Comparison of ENCODE assay signal across 19 mouse cellular contexts in genomic region chr16:97512347-97512751, GRCm38 (mm10). TPM values are rescaled to one million over a fixed set of nuclear protein-coding genes. Genes with fewer than 3 reads are reported as not detected.
DNase-seq lines count a peak whose midpoint lies in the region; ATAC-seq lines count a peak whose summit lies in the region.
"Had no signal": no experiment of that assay in that cellular context is flagged by ENCODE, and none has a peak within 500 bp of the region (broad histone marks: within the 10 kb centered on the region; RNA-seq: fewer than 3 reads in every experiment).

No protein-coding gene starts in this region.

- no peak overlapping the region for H3K9ac ChIP-seq in heart, embryonic 12.5 days
- H3K9ac ChIP-seq: neural tube, embryonic 13.5 days had no signal

- no peak overlapping the region for H3K4me2 ChIP-seq in heart, embryonic 12.5 days
- H3K4me2 ChIP-seq: neural tube, embryonic 13.5 days had no signal

- peaks cover 5% of the 10 kb centered on the region; the same call in 1 of the 2 replicates for H3K4me1 ChIP-seq in heart, embryonic 12.5 days (replicated peaks)
- H3K4me1 ChIP-seq: neural tube, embryonic 13.5 days had no signal

- no peak overlapping the region for H3K4me3 ChIP-seq in heart, embryonic 12.5 days
- H3K4me3 ChIP-seq: erythroblast, embryonic 14.5 days; layer of hippocampus, adult 2 months; neural tube, embryonic 13.5 days had no signal

- WGBS in heart, embryonic 12.5 days = 88% methylated on average over 12 of the region's 12 CpGs

- ATAC-seq in heart, embryonic 12.5 days (ENCODE audit: insufficient number of reproducible peaks, low FRiP score) = no peak
- peak; percentile 69 for ATAC-seq in megakaryocyte progenitor cell, adult 5-6 weeks (replicated peaks; ENCODE audit: poor library complexity)
- ATAC-seq in erythroid progenitor cell, adult 5-6 weeks (replicated peaks; ENCODE audit: low FRiP score, poor library complexity, severe bottlenecking) = no peak
- ATAC-seq: midbrain, embryonic 16.5 days had no signal

- DNase-seq in heart, adult 11 months = peak; percentile 80
- DNase-seq in thymus, postnatal 4 days = peak; percentile 46
- no peak for DNase-seq in thymus, postnatal 0 days (ENCODE audit: low spot score)
- DNase-seq in embryo, embryonic 10.5 days (ENCODE audit: low spot score) = no peak
- DNase-seq in MN1 (ENCODE audit: low spot score) = no peak
- DNase-seq: cerebellum, adult 2 months; kidney, adult 9 months; lung, postnatal 14 days; retina, postnatal 1 day had no signal

- H3K36me3 ChIP-seq in heart, embryonic 12.5 days = no peaks in the 10 kb centered on the region
- H3K36me3 ChIP-seq: neural tube, embryonic 13.5 days had no signal

- H3K27me3 ChIP-seq in heart, embryonic 12.5 days (replicated peaks) = no peaks in the 10 kb centered on the region
- H3K27me3 ChIP-seq: neural tube, embryonic 13.5 days had no signal

- no peak overlapping the region for H3K27ac ChIP-seq in heart, embryonic 12.5 days (ENCODE audit: poor library complexity, severe bottlenecking)
- H3K27ac ChIP-seq: layer of hippocampus, adult 2 months; neural tube, embryonic 13.5 days had no signal

- H3K9me3 ChIP-seq in heart, embryonic 12.5 days (replicated peaks) = no peaks in the 10 kb centered on the region
- H3K9me3 ChIP-seq: neural tube, embryonic 13.5 days had no signal

RNA-seq across cellular contexts. Expression of gene Fam3b, which starts 2.3 kb away (rescaled TPM):
- not detected in 2 replicates for polyA plus RNA-seq in heart, embryonic 12.5 days (2016; fragmentation: Nextera tagmentation; extraction: Ambion mirVana)
- polyA plus RNA-seq in thymus, postnatal 0 days (2015; fragmentation: Nextera tagmentation; extraction: Ambion mirVana) = 0.47 TPM in 1 of 2 replicates, not detected in the other
- 0.84 TPM in 1 of 2 replicates, not detected in the other for total RNA-seq in megakaryocyte progenitor cell, adult 5-6 weeks (2015)
- total RNA-seq in megakaryocyte progenitor cell, adult 5-6 weeks (2017) = 0.17 TPM in 1 of 2 replicates, not detected in the other
- not detected in 2 replicates for total RNA-seq in erythroid progenitor cell, adult 5-6 weeks (2015; ENCODE audit: low replicate concordance)
- not detected in 2 replicates for total RNA-seq in erythroid progenitor cell, adult 5-6 weeks (2017; ENCODE audit: low replicate concordance)
- total RNA-seq: heart, postnatal 25 days; layer of hippocampus, adult 2 months had no signal
- polyA plus RNA-seq: brain, embryonic 14.5 days; cerebellum, adult 2 months; limb, embryonic 11.5 days; midbrain, embryonic 16.5 days; neural tube, embryonic 13.5 days had no signal

RNA-seq across cellular contexts. Expression of gene Mx1, which starts 49.6 kb away (rescaled TPM):
- polyA plus RNA-seq in heart, embryonic 12.5 days (2016; fragmentation: Nextera tagmentation; extraction: Ambion mirVana) = 0.22 TPM in 1 of 2 replicates, not detected in the other
- 1.9 and 2.9 TPM in 2 replicates for polyA plus RNA-seq in thymus, postnatal 0 days (2015; fragmentation: Nextera tagmentation; extraction: Ambion mirVana)
- 1.4 and 1.7 TPM in 2 replicates for total RNA-seq in megakaryocyte progenitor cell, adult 5-6 weeks (2015)
- 3.2 and 9.5 TPM in 2 replicates for total RNA-seq in megakaryocyte progenitor cell, adult 5-6 weeks (2017)
- total RNA-seq in erythroid progenitor cell, adult 5-6 weeks (2015; ENCODE audit: low replicate concordance) = 5.0 TPM in 1 of 2 replicates, not detected in the other
- total RNA-seq in erythroid progenitor cell, adult 5-6 weeks (2017; ENCODE audit: low replicate concordance) = 2.3 and 2.7 TPM in 2 replicates
- polyA plus RNA-seq: erythroblast, embryonic 14.5 days had no signal

Comparison
In these comparisons a context has a peak if more than half of its experiments do, and no peak if none do; other contexts are left out.
1. DNase-seq: peak in heart, adult 11 months (single experiment) and thymus, postnatal 4 days (single experiment); none in thymus, postnatal 0 days (single experiment), embryo, embryonic 10.5 days (single experiment) and MN1 (single experiment).